Mouse (Mus musculus) hindbrain, embryonic 14.5 days (tissue): ENCODE measurements around the gene Phf19. TPM values are rescaled to one million over a fixed set of nuclear protein-coding genes. Genes with fewer than 3 reads are reported as not detected.

Source experiments
- ATAC-seq: fragments of 200-750 bp; cut with Nextera tagmentation; 2 replicates; pipeline ENCODE4 v1.8.0; 2017; ENCODE audit warnings: moderate number of reproducible peaks, mild to moderate bottlenecking, moderate TSS enrichment, moderate library complexity; ENCODE audit not compliant: low FRiP score
- DNase-seq: peaks from one replicate; pipeline ENCODE4 v3.0.0-alpha.2; 2015; ENCODE audit warnings: low spot score
- H3K27ac ChIP-seq: fragments of 300-500 bp; sonication (generic); 2 replicates; pipeline ENCODE4 v1.5.1; 2014; ENCODE audit warnings: mild to moderate bottlenecking, moderate library complexity
- H3K27me3 ChIP-seq: fragments of 300-500 bp; sonication (generic); 2 replicates; pipeline ENCODE4 v1.6.1; 2014; ENCODE audit warnings: mild to moderate bottlenecking, low read length, mixed read lengths; ENCODE audit not compliant: control insufficient read depth, insufficient read depth
- H3K36me3 ChIP-seq: fragments of 300-500 bp; sonication (generic); replicated peaks from 2 replicates; pipeline ENCODE4 v1.6.1; 2014; ENCODE audit not compliant: control insufficient read depth, insufficient read depth
- H3K4me1 ChIP-seq: fragments of 300-500 bp; sonication (generic); replicated peaks from 2 replicates; pipeline ENCODE4 v1.6.1; 2014; ENCODE audit warnings: antibody characterized with exemption, low read length, mixed read lengths; ENCODE audit not compliant: control insufficient read depth, insufficient read depth
- H3K4me2 ChIP-seq: fragments of 300-500 bp; sonication (generic); replicated peaks from 2 replicates; pipeline ENCODE4 v1.6.1; 2014; ENCODE audit warnings: mild to moderate bottlenecking, moderate library complexity
- H3K4me3 ChIP-seq: fragments of 300-500 bp; sonication (generic); replicated peaks from 2 replicates; pipeline ENCODE4 v1.5.1; 2014; ENCODE audit warnings: mild to moderate bottlenecking, low read length
- H3K9ac ChIP-seq: fragments of 300-500 bp; sonication (generic); 2 replicates; pipeline ENCODE4 v1.6.1; 2014
- H3K9me3 ChIP-seq: fragments of 300-500 bp; sonication (generic); 2 replicates; pipeline ENCODE4 v1.6.1; 2016; ENCODE audit warnings: low read length; ENCODE audit not compliant: control insufficient read depth
- WGBS: fragments of 180-500 bp; shearing (Covaris S2); extraction: QIAGEN DNeasy Blood & Tissue Kit; methylation state at CpG from one replicate; pipeline ENCODE4 v1.1.7; 2014; 5-methylcytosine and 5-hydroxymethylcytosine counted together
- polyA plus RNA-seq: library from polyadenylated mRNA; unstranded; fragments of >200 nt; fragmentation: Nextera tagmentation; extraction: Ambion mirVana; gene quantifications from 2 replicates; pipeline ENCODE4 v1.2.1, GENCODE M21; 2014

Gene Phf19
- polyA plus RNA-seq, 1 experiment from 2014 or later: 1.8 TPM

DNA sequence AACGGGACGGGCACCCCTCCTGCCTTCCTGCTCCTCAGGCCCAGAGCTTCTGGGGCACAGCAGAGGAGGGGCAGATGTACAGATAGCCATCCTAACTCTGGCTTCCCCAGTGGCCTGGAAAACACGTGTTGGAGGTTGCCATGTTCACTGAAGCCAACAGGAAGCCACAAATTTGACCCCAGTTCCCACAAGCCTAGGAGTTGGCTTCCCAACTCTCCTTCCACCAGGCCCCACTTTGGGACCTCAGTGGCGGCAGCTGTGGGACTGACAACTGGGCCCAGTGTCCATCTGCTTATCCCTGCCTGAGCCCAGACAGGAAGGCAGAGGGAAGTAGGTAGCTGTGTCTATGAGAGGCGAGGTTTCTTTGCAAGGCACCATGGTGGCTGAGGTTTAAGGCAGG, 19.9 kb downstream of the Phf19 start:
- Histone ChIP-seq H3K4me1 (no peaks in the 10 kb centered on the region), H3K4me3 (no peak overlapping the region), H3K4me2 (no peak overlapping the region), H3K9me3 (no peaks in the 10 kb centered on the region), H3K27me3 (no peaks in the 10 kb centered on the region), H3K9ac (no peak overlapping the region), H3K27ac (no peak overlapping the region), H3K36me3 (no peaks in the 10 kb centered on the region)
- no peak for DNase-seq
- ATAC-seq: no peak
- 77% methylated on average over 5 of the region's 5 CpGs for WGBS

DNA sequence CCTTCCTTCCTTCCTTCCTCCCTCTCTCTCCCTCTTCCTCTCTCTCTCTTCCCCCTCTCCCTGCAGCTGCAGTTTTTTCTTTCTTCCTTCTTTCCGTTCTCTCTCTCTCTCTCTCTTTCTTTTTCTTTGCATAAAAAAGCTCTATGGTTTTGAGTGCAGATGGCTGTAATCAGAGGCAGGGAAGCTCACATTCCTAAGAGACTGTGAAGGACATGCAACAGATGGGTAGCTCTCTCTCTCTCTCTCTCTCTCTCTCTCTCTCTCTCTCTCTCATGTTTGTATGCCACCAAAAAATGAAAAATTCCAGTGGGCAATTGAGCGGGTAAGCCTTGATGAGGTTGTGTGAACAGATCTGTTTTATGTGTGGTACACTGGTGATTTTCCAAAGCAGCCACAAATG, 29.6 kb downstream of the Phf19 start:
- Histone ChIP-seq H3K36me3 (no peaks in the 10 kb centered on the region), H3K27ac (no peak overlapping the region)

DNA sequence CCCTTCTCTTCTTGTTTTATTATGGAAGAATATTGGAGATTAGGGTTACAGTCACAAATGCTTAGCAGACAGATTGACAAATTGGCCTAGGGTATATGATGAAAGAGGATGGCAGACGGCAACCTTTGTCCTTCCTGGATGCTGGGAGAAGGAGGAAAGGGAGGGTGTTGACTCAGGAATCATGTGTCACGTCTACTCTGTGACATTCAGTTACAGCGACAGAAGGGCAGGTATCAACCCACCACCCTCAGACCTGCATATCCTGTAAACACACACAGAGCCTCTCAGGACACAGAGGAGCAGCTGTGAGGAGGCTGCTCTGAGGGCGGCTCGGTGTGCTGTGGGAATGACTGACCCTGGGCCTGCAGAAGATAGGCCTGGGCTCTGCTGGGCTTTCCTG, 30.6 kb downstream of the Phf19 start:
- ATAC-seq (no peak), DNase-seq (no peak)
- Histone ChIP-seq H3K9me3 (no peaks in the 10 kb centered on the region), H3K27me3 (0 out of 2 replicates have a peak, but pooled peaks cover 3% of the 10 kb centered on the region), H3K4me2 (no peak overlapping the region), H3K36me3 (no peaks in the 10 kb centered on the region), H3K9ac (no peak overlapping the region), H3K4me1 (no peaks in the 10 kb centered on the region), H3K27ac (no peak overlapping the region), H3K4me3 (no peak overlapping the region)
- 68% methylated on average over 5 of the region's 5 CpGs for WGBS

More for the DNA sequence above, 29.6 kb downstream of the Phf19 start:
- no peaks in the 10 kb centered on the region for H3K4me1 ChIP-seq
- no peak for DNase-seq
- no peak for ATAC-seq
- WGBS: 74% methylated on average over 2 of the region's 2 CpGs
- H3K27me3 ChIP-seq: no peaks in the 10 kb centered on the region
- H3K9ac ChIP-seq: no peak overlapping the region
- no peak overlapping the region for H3K4me3 ChIP-seq
- no peak overlapping the region for H3K4me2 ChIP-seq
- no peaks in the 10 kb centered on the region for H3K9me3 ChIP-seq

DNA sequence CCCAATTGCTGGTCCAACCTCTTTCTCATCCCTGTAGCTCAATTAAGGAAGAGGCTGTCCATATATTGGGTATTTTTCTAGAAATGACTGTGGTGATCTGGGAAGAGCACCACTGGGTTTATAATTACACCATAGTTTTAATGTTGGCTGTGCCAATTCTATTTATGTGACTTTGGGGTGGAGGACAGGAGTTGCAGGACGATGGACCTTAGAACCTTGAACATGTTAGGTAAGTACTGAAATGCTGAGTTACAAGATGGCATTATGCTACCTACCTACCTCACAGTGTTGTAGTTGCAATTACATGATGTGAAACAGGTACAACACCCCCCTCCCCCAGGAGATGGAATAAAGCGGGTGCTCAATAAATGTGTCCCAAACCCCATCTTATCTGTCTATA, 31.1 kb downstream of the Phf19 start:
- Histone ChIP-seq H3K4me2 (no peak overlapping the region), H3K27ac (no peak overlapping the region), H3K9ac (no peak overlapping the region), H3K9me3 (no peaks in the 10 kb centered on the region), H3K4me1 (no peaks in the 10 kb centered on the region), H3K4me3 (no peak overlapping the region), H3K36me3 (no peaks in the 10 kb centered on the region), H3K27me3 (0 out of 2 replicates have a peak, but pooled peaks cover 5% of the 10 kb centered on the region)
- DNase-seq (no peak), ATAC-seq (no peak)
- 100% methylated on average over 2 of the region's 2 CpGs for WGBS

DNA sequence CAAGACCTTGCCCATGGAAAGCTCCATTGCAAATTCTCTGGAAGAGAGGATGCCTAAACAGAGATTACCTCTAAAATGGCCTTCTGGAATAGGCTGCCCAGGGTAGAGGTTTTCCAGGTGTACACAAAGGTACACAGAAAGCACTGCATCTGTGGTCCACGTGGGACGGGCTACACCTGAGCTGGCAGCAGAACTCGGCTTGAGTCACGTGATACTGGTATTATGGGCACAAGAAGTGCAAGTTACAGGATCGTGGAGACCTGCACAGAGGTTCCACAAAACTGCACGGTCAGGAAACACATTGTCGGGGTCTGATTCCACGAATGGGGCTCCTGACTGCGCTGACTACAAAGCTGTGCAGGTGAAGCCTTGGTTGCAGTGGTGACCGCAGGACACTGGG, 33.8 kb downstream of the Phf19 start:
- no peaks in the 10 kb centered on the region for H3K36me3 ChIP-seq
- no peak for DNase-seq
- H3K27me3 ChIP-seq: peaks cover 8% of the 10 kb centered on the region
- no peak overlapping the region for H3K27ac ChIP-seq
- 90% methylated on average over 10 of the region's 10 CpGs for WGBS
- no peak overlapping the region for H3K9ac ChIP-seq
- H3K4me3 ChIP-seq: no peak overlapping the region
- no peak overlapping the region for H3K4me2 ChIP-seq
- no peaks in the 10 kb centered on the region for H3K4me1 ChIP-seq
- H3K9me3 ChIP-seq: no peaks in the 10 kb centered on the region
- no peak for ATAC-seq

DNA sequence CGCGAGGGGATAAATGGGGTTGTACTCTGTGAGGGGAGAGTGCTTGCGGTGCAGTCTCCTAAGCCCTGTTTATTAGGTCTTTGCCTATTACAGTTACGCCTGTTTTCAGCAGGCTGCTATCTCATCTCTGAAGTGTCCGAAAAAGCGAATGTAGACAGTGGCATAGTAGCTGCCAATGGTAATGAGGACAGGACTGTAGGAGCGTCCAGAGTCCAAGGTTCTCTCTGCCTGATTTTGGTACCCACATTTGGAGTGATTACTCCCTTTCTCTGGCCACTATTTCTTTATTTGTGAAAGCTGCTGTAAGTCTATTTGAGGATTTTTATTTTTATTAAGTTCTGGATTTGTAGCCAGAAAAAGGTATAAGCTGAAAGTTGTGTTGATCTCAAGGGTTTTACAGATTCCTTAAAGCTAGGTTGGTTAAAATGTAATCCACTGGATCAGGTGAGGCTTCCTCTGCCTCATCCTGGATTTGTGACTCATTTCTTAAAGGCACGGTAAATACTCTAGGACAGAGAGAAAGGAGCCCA, 38.9 kb downstream of the Phf19 start, which contains the start of gene Psmd5:
Psmd5 (minus strand) TSS at position 153 of the 530 bp plus-strand sequence.
- H3K9ac ChIP-seq: peak within 1 kb of the TSS; percentile 5; the same call in 1 of the 2 replicates
- no peaks in the 10 kb centered on the region for H3K9me3 ChIP-seq
- peaks cover 7% of the 10 kb centered on the region for H3K4me1 ChIP-seq
- no peaks in the 10 kb centered on the region for H3K36me3 ChIP-seq
- no peak for ATAC-seq
- no peak within 1 kb of the TSS for H3K4me3 ChIP-seq
- DNase-seq: no peak
- peaks cover 27% of the 10 kb centered on the region for H3K27me3 ChIP-seq
- 19% methylated on average over 8 of the region's 8 CpGs for whole genome bisulfite sequencing
- H3K4me2 ChIP-seq: peak within 1 kb of the TSS; percentile 15; the same call in 1 of the 2 replicates
- no peak within 1 kb of the TSS for H3K27ac ChIP-seq

DNA sequence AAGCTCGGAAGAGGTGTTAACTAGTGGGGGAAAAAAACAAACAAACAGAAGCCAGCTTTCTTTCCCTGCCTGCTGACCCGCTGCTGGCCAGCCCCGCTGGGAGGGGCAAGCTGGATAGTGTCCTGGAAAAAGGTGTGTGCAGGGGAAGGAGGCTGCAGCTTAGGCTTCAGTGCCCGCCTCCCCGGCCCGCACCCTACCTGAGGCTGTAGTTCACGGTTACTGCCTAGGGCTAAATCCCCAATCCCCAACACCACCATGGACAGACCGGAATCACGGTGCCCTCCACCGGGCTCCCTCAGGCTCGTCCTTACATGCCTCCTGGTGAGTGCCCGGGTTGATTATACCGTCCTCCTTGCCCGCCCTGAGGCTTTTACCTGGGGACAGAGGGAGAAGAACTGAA, 39.6 kb downstream of the Phf19 start, which contains the start of gene Cutal:
Cutal (plus strand) TSS at position 126 of the 400 bp plus-strand sequence.
- Histone ChIP-seq H3K4me1 (peaks cover 13% of the 10 kb centered on the region), H3K4me2 (peak within 1 kb of the TSS; percentile 15; the same call in 1 of the 2 replicates), H3K36me3 (no peaks in the 10 kb centered on the region), H3K4me3 (no peak within 1 kb of the TSS), H3K27me3 (peaks cover 27% of the 10 kb centered on the region), H3K9ac (peak within 1 kb of the TSS; percentile 5; the same call in 1 of the 2 replicates), H3K9me3 (no peaks in the 10 kb centered on the region), H3K27ac (no peak within 1 kb of the TSS)
- 7% methylated on average over 14 of the region's 14 CpGs for WGBS
- DNase-seq (no peak), ATAC-seq (no peak)

DNA sequence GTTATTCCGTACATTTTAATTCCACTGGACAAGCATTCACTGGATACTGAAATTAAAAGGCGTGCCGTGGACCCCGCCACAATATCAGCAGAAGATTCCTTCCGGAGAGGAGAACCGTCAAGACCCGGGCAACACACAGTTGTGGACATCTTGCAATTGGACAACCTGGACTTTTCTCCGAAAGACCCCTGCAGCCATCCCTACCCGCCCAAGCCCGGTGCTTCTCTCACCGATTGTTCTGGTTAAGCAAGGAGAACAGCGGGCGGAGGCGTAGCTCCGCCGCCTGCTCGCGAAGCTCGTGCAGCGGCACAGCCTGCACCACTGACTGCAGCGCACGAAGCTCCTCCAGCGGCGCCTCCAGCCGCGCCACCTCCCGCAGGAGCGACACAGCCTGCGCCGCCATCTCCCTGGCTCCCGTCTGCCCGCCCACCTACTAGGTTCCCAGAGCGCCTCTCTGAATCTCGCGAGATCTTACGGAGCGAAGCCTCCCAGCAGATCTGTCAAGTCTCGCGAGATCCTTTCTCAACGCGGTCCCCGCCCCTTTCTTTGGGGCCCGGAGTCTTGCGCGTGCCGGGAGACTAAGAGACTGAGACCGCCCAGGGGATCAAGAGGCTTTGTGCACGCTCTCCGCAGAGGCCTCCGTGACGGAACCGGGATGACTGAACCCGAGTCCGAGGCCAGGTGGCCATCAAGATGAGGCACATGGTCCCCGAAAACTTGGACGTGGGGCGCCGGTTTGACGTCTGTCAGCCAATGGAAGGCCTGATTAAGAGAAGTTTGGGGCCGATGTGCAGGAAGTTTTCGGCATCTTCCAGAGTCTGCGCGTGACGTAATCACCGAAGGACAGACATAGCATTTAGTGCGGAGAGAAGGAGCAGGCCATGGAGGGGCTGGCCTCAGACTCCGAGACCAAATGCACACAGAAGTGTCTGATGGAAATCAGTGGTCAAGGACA, 43.0 kb downstream of the Phf19 start:
- peak; percentile 99 for ATAC-seq
- WGBS: under 1% methylated on average over 67 of the region's 67 CpGs
- Histone ChIP-seq H3K4me3 (peak overlapping the region; percentile 73), H3K27me3 (peaks cover 22% of the 10 kb centered on the region), H3K4me1 (peaks cover 33% of the 10 kb centered on the region), H3K4me2 (peak overlapping the region; percentile 75), H3K27ac (peak overlapping the region; percentile 82), H3K36me3 (peaks cover 7% of the 10 kb centered on the region), H3K9ac (peak overlapping the region; percentile 85), H3K9me3 (no peaks in the 10 kb centered on the region)
- DNase-seq: peak; percentile 99

DNA sequence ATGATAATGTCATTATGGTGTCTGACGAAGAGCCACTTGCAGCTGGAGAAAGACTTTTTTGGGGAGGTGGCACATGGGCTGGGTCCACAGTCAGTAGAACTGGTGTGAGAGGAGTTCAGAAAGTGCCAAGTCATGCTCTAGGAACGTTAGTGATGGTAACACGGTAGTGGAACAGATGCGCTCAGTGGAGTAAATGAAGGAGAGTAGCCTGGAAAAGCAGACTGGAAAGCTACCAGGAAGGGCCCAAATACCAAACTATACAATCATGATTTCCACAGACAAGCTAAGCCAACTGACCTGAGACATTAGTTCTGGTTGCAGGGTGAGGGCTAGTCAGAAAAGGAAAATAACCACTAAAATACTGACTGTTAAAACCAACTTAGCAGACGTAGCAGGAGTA, 44.1 kb downstream of the Phf19 start:
- peaks cover 33% of the 10 kb centered on the region for H3K4me1 ChIP-seq
- ATAC-seq: no peak
- WGBS: 44% methylated on average over 5 of the region's 5 CpGs
- H3K27ac ChIP-seq: no peak overlapping the region
- no peak for DNase-seq
- peak overlapping the region; percentile 85 for H3K9ac ChIP-seq
- H3K36me3 ChIP-seq: peaks cover 18% of the 10 kb centered on the region
- peaks cover 16% of the 10 kb centered on the region for H3K27me3 ChIP-seq
- peak overlapping the region; percentile 75 for H3K4me2 ChIP-seq
- no peaks in the 10 kb centered on the region for H3K9me3 ChIP-seq
- H3K4me3 ChIP-seq: peak overlapping the region; percentile 73
